In the genomic region with DNA sequence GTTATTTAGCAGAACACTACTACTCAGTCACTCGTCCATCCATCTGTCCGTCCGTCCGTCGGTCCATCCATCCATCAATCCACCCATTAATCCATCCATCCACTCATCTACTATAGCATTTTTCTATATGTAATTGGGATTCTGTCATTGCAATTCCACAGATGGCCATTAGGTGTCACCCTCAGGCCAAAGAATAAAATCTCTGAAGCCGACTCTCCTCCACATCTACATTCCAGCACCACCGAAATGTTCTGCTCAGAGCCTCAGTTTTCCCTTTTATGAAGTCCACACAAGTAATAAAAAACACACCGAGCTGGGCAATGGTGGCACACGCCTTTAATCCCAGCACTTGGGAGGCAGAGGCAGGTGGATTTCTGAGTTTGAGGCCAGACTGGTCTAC, we compare ENCODE assay signal across 1 mouse cellular context.
TF ChIP-seq lines count a peak whose summit lies in the region.

No protein-coding gene starts in this region.

TF ChIP-seq in MEL, 35 proteins besides CTCF, POLR2A, EP300 and RAD21 (continued from another document):
- TF ChIP-seq JUND (IDR thresholded peaks at IDR 0.05; ENCODE audit: low read depth, low read length) (0 out of 2 replicates have a peak, but pooled peaks have one; percentile 29), GABPA (IDR thresholded peaks at IDR 0.05; ENCODE audit: low read depth, low read length) (no peak), SIN3A (IDR thresholded peaks at IDR 0.05; ENCODE audit: low read length) (0 out of 2 replicates have a peak, but pooled peaks have one; percentile 30), TAL1 (IDR thresholded peaks at IDR 0.05; ENCODE audit: low read length) (no peak), SMC3 (IDR thresholded peaks at IDR 0.05; ENCODE audit: low read depth, low read length) (peak; percentile 79), ZC3H11A (IDR thresholded peaks at IDR 0.05; ENCODE audit: low read depth, low read length) (peak; percentile 85)
TF ChIP-seq in MEL: peak in this region for 7.
